ENCODE assay signal across 1 mouse cellular context in genomic region chr17:5798221-5798801, GRCm38 (mm10).
TF ChIP-seq lines count a peak whose summit lies in the region.

No protein-coding gene starts in this region.

TF ChIP-seq in MEL, 35 proteins besides CTCF, POLR2A, EP300 and RAD21 (continued from another document):
- TF ChIP-seq NRF1 (IDR thresholded peaks at IDR 0.05; ENCODE audit: insufficient read depth, low read depth, low read length, poor library complexity, severe bottlenecking): no peak
- no peak for TF ChIP-seq SMC3 (IDR thresholded peaks at IDR 0.05; ENCODE audit: low read depth, low read length)
- TF ChIP-seq GATA1 (IDR thresholded peaks at IDR 0.05; ENCODE audit: low read depth, low read length): peak; percentile 86
- peak; percentile 100 for TF ChIP-seq MXI1 (IDR thresholded peaks at IDR 0.05; ENCODE audit: low read depth, low read length)
